Mouse (Mus musculus) CH12.LX (cell line): ENCODE measurements around the gene Chrnd. TPM values are rescaled to one million over a fixed set of nuclear protein-coding genes. Genes with fewer than 3 reads are reported as not detected.

Experiments
- DNase-seq: peaks from one replicate; pipeline ENCODE4 v3.0.0-alpha.2; 2013; ENCODE audit errors: extremely low read depth
- H3K27ac ChIP-seq: 2 replicates; pipeline ENCODE4 v1.5.1; 2012; ENCODE audit warnings: low read depth, mild to moderate bottlenecking, control low read depth, moderate library complexity; ENCODE audit not compliant: insufficient read depth
- H3K27me3 ChIP-seq: replicated peaks from 2 replicates; pipeline ENCODE3; 2012; ENCODE audit warnings: inconsistent platforms
- H3K36me3 ChIP-seq, 2 experiments: replicated peaks in 1 of 2; 2 replicates each; pipeline versions ENCODE3 to v1.6.1; 2012; ENCODE audit warnings: inconsistent platforms in 1 of 2, low read length in 1 of 2, mild to moderate bottlenecking in 1 of 2, mixed read lengths in 1 of 2, moderate library complexity in 1 of 2; ENCODE audit not compliant: control insufficient read depth in 1 of 2, insufficient read depth in 1 of 2
- H3K4me1 ChIP-seq, 2 experiments: 2 replicates each; pipeline ENCODE4 v1.6.1; 2012; ENCODE audit warnings: inconsistent platforms in 1 of 2, moderate library complexity in 1 of 2; ENCODE audit not compliant: insufficient read depth in 2 of 2, control insufficient read depth in 1 of 2
- H3K4me2 ChIP-seq: 2 replicates; pipeline ENCODE4 v1.6.1; 2012; ENCODE audit warnings: low read depth, mild to moderate bottlenecking, control low read depth; ENCODE audit not compliant: poor library complexity, insufficient read depth, severe bottlenecking
- H3K4me3 ChIP-seq, 3 experiments: fragments of 150-350 bp in 1 of 3; sonication (generic) in 1 of 3; replicated peaks in 1 of 3; 2 replicates each; pipeline versions ENCODE3 to v1.5.1; 2011 to 2012; ENCODE audit warnings: low read depth in 2 of 3, low read length in 2 of 3, mild to moderate bottlenecking in 2 of 3, moderate library complexity in 2 of 3, control low read depth in 1 of 3, improper control_type of control experiment in 1 of 3, inconsistent platforms in 1 of 3, mixed read lengths in 1 of 3; ENCODE audit not compliant: poor library complexity in 1 of 3
- H3K79me2 ChIP-seq: replicated peaks from 2 replicates; pipeline ENCODE4 v1.6.1; 2012; ENCODE audit warnings: mild to moderate bottlenecking, moderate library complexity; ENCODE audit not compliant: control insufficient read depth, poor library complexity, insufficient read depth, severe bottlenecking; ENCODE audit errors: extremely low read depth
- H3K9ac ChIP-seq: 2 replicates; pipeline ENCODE4 v1.6.1; 2012; ENCODE audit warnings: low read depth, mild to moderate bottlenecking, control low read depth, moderate library complexity; ENCODE audit not compliant: insufficient read depth
- H3K9me3 ChIP-seq: replicated peaks from 2 replicates; pipeline ENCODE3; 2012; ENCODE audit warnings: low read length, inconsistent platforms, mixed read lengths
- BHLHE40 ChIP-seq: IDR thresholded peaks from 2 replicates; pipeline ENCODE4 v1.6.1; 2011; ENCODE audit warnings: mild to moderate bottlenecking, low read depth, low read length, improper control_type of control experiment
- CHD2 ChIP-seq: IDR thresholded peaks from 2 replicates; pipeline ENCODE4 v1.6.1; 2011; ENCODE audit warnings: low read length, improper control_type of control experiment
- E2F4 ChIP-seq: IDR thresholded peaks from 2 replicates; pipeline ENCODE4 v1.6.1; 2011; ENCODE audit warnings: low read depth, low read length, improper control_type of control experiment; ENCODE audit not compliant: insufficient replicate concordance
- ELF1 ChIP-seq: IDR thresholded peaks from 2 replicates; pipeline ENCODE4 v1.6.1; 2014; ENCODE audit warnings: low read depth, mild to moderate bottlenecking, inconsistent platforms, low read length, improper control_type of control experiment
- ETS1 ChIP-seq: conservative IDR thresholded peaks from 2 replicates; pipeline ENCODE4 v1.6.1; 2012; ENCODE audit warnings: low read depth, mild to moderate bottlenecking, inconsistent platforms, low read length, improper control_type of control experiment, moderate library complexity
- GABPA ChIP-seq: IDR thresholded peaks from 2 replicates; pipeline ENCODE4 v1.6.1; 2012; ENCODE audit warnings: low read depth, low read length, improper control_type of control experiment, inconsistent platforms; ENCODE audit not compliant: insufficient replicate concordance
- JUN ChIP-seq: IDR thresholded peaks from 2 replicates; pipeline ENCODE4 v1.6.1; 2011; ENCODE audit warnings: low read depth, mild to moderate bottlenecking, low read length, improper control_type of control experiment, moderate library complexity; ENCODE audit not compliant: insufficient read depth
- JUND ChIP-seq: conservative IDR thresholded peaks from 2 replicates; pipeline ENCODE4 v1.6.1; 2011; ENCODE audit warnings: low read depth, low read length, improper control_type of control experiment
- MXI1 ChIP-seq: IDR thresholded peaks from 2 replicates; pipeline ENCODE4 v1.6.1; 2011; ENCODE audit warnings: mild to moderate bottlenecking, low read depth, low read length, improper control_type of control experiment
- MYC ChIP-seq: IDR thresholded peaks from 2 replicates; pipeline ENCODE4 v1.6.1; 2011; ENCODE audit warnings: low read depth, mild to moderate bottlenecking, improper control_type of control experiment, low read length
- NRF1 ChIP-seq: IDR thresholded peaks from 2 replicates; pipeline ENCODE4 v1.6.1; 2014; ENCODE audit warnings: low read depth, mild to moderate bottlenecking, inconsistent platforms, low read length, improper control_type of control experiment, moderate library complexity
- POLR2A ChIP-seq: IDR thresholded peaks from 2 replicates; pipeline ENCODE4 v1.6.1; 2011; ENCODE audit warnings: low read depth, mild to moderate bottlenecking, improper control_type of control experiment, low read length
- SIN3A ChIP-seq: IDR thresholded peaks from 2 replicates; pipeline ENCODE4 v1.6.1; 2012; ENCODE audit warnings: low read length, improper control_type of control experiment, inconsistent platforms
- SMC3 ChIP-seq: IDR thresholded peaks from 2 replicates; pipeline ENCODE4 v1.6.1; 2011; ENCODE audit warnings: low read depth, low read length, improper control_type of control experiment
- TBP ChIP-seq: conservative IDR thresholded peaks from 2 replicates; pipeline ENCODE4 v1.6.1; 2011; ENCODE audit warnings: low read depth, low read length, improper control_type of control experiment
- TCF12 ChIP-seq: IDR thresholded peaks from 2 replicates; pipeline ENCODE4 v1.6.1; 2014; ENCODE audit warnings: low read depth, mild to moderate bottlenecking, inconsistent platforms, low read length, improper control_type of control experiment
- UBTF ChIP-seq: IDR thresholded peaks from 2 replicates; pipeline ENCODE4 v1.6.1; 2012; ENCODE audit warnings: low read depth, mild to moderate bottlenecking, inconsistent platforms, low read length, improper control_type of control experiment, moderate library complexity
- ZC3H11A ChIP-seq: IDR thresholded peaks from 2 replicates; pipeline ENCODE4 v1.6.1; 2012; ENCODE audit warnings: low read depth, mild to moderate bottlenecking, inconsistent platforms, low read length, improper control_type of control experiment
- ZKSCAN1 ChIP-seq: IDR thresholded peaks from 2 replicates; pipeline ENCODE4 v1.6.1; 2012; ENCODE audit warnings: low read depth, inconsistent platforms, low read length, improper control_type of control experiment, borderline replicate concordance
- ZMIZ1 ChIP-seq: IDR thresholded peaks from 2 replicates; pipeline ENCODE4 v1.6.1; 2012; ENCODE audit warnings: low read depth, mild to moderate bottlenecking, inconsistent platforms, low read length, improper control_type of control experiment
- ZNF384 ChIP-seq: IDR thresholded peaks from 2 replicates; pipeline ENCODE4 v1.6.1; 2012; ENCODE audit warnings: low read depth, low read length, improper control_type of control experiment, inconsistent platforms
- dilution Hi-C: fragments of 300-500 bp; cut with MboI; formaldehyde crosslinking; loops from 2 replicates; pipeline ENCODE4 v1.14.3; 2020; ENCODE audit warnings: low sequenced_read_pairs; ENCODE audit not compliant: extremely low pct_unique_long_range_greater_than_20kb, extremely low pct_ligation_motif_present
- in situ Hi-C: fragments of 300-500 bp; cut with MboI; formaldehyde crosslinking; loops from 3 replicates; pipeline ENCODE4 v1.14.3; 2019; ENCODE audit warnings: low sequenced_read_pairs, low pct_ligation_motif_present, low pct_unique_long_range_greater_than_20kb, mixed read lengths
- polyA plus RNA-seq: library from polyadenylated mRNA; unstranded; fragments of >175 nt; gene quantifications from 2 replicates; pipeline ENCODE4 v1.2.1, GENCODE M21; 2012; ENCODE audit warnings: low read depth; ENCODE audit not compliant: insufficient read length
- total RNA-seq, 2 experiments: library from RNA; depleted of rRNA; stranded (reverse); fragments of 300-350 nt in 1 of 2; fragments of >200 nt in 1 of 2; gene quantifications; 2 replicates each; pipeline ENCODE4 v1.2.3; 2012 to 2014

Gene Chrnd
- total and polyA plus RNA-seq, 3 experiments: 0.13 TPM; not detected in 2

DNA sequence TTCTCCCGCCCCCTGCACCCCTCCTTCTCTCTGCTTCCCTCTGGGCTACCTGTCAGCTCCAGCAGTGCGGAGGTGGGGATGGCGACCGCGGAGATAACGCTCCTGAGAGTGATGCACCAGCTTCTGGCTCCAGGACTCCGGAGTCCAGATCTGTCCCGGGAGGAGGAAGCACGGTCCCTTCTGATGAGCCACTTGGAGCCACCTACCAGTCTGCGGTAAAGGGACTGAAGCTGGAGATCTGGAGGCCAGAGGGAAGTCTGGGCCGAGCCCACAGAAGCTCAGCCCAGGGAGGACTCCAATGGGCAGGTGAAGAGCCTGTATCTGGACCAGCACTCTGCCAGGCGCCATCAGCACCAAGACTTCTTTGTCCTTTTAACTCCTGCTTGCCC, 34.2 kb upstream of the Chrnd start, which contains the start of gene Ecel1:
Ecel1 (minus strand) TSS at position 323 of the 389 bp plus-strand sequence.
- H3K27ac ChIP-seq: no peak within 1 kb of the TSS
- H3K36me3 ChIP-seq: no peaks in the 10 kb centered on the region
- H3K79me2 ChIP-seq: no peaks in the 10 kb centered on the region
- no peaks in the 10 kb centered on the region for H3K4me1 ChIP-seq
- in situ Hi-C loops: no loop called here
- H3K4me3 ChIP-seq: no peak within 1 kb of the TSS
- no peak for TF ChIP-seq SIN3A
- no peak for TF ChIP-seq JUN
- H3K27me3 ChIP-seq: peaks cover 34% of the 10 kb centered on the region
- DNase-seq: no peak
- dilution Hi-C loops: no loop called here
- no peak within 1 kb of the TSS for H3K4me2 ChIP-seq
- H3K9me3 ChIP-seq: peaks cover 19% of the 10 kb centered on the region
- no peak within 1 kb of the TSS for H3K9ac ChIP-seq

GRCm38 (mm10) chr1:87159396-87159795, 31.0 kb upstream of the Chrnd start:
- Histone ChIP-seq H3K9ac (no peak overlapping the region), H3K9me3 (peaks cover 10% of the 10 kb centered on the region), H3K4me2 (no peak overlapping the region), H3K36me3 (no peaks in the 10 kb centered on the region), H3K27ac (no peak overlapping the region), H3K27me3 (peaks cover 36% of the 10 kb centered on the region), H3K79me2 (no peaks in the 10 kb centered on the region), H3K4me3 (no peak overlapping the region), H3K4me1 (no peaks in the 10 kb centered on the region)
- TF ChIP-seq TBP (no peak), ZKSCAN1 (no peak), BHLHE40 (no peak), GABPA (no peak), TCF12 (no peak), ZMIZ1 (no peak), JUND (no peak), E2F4 (no peak), NRF1 (no peak), MXI1 (no peak), UBTF (no peak), ZC3H11A (no peak), CHD2 (no peak), ELF1 (no peak), SMC3 (no peak), ZNF384 (no peak), MYC (no peak), POLR2A (no peak), ETS1 (no peak)
- in situ Hi-C loops (no loop called here), dilution Hi-C loops (no loop called here)
- no peak for DNase-seq
